Mouse (Mus musculus): ENCODE data around the gene Parp16. TPM values are rescaled to one million over a fixed set of nuclear protein-coding genes. Genes with fewer than 3 reads are reported as not detected.
"Not testable (repeated sequence)": the region's sequence is repeated elsewhere in the genome, so short reads cannot be mapped to it uniquely, and the experiment has no call there.

The Parp16 gene
- polyA plus RNA-seq, 1 experiment from 2014 or later = 8.1 TPM

DNA sequence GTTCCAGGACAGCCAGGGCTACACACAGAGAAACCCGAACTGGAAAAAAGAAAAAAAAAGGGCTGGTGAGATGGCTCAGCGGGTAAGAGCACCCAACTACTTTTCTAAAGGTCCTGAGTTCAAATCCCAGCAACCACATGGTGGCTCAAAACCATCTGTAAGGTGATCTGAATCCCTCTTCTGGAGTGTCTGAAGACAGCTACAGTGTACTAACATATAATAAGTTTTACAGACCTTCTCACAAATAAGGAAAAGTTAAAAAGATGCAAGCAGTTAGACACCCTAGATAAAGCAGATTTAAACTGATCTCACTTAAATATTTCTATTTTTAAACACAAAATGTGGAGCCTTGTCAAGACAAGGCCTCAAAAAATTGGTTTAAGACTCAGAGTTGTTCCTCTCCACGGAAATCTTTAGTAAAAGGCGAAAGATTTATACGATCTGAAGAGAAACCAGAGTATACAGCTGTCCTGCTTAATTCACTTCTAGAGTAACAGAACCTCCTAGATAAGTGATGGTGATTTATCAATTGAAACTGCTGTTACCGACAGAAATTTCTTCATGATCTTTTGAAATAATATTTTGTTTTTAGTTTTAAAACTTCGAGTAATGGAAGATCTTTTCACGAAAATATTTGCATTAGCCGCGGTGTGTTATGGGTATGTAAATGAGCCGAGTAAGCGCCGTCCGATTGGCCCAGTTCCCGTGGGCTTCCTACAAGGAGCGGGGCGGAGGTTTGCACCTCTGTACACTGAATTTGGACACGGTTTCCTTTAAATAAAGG lies 6.4 kb downstream of the Parp16 start:
- peak overlapping the region; percentile 34 for H3K9ac ChIP-seq
- H3K4me3 ChIP-seq = peak overlapping the region; percentile 37
- H3K36me3 ChIP-seq = no peaks in the 10 kb centered on the region
- peak overlapping the region; percentile 81 for H3K27ac ChIP-seq (replicated peaks)
- no peaks in the 10 kb centered on the region for H3K9me3 ChIP-seq
- H3K27me3 ChIP-seq = no peaks in the 10 kb centered on the region
- peak overlapping the region; percentile 50 for H3K4me2 ChIP-seq
- peak; percentile 91 for ATAC-seq (ENCODE audit: low FRiP score, low read depth)
- peaks cover 4% of the 10 kb centered on the region; the same call in 1 of the 2 replicates for H3K4me1 ChIP-seq (replicated peaks)
- under 1% methylated on average over 18 of the region's 18 CpGs for WGBS

GRCm38 (mm10) chr9:65202165-65202754 lies 7.1 kb downstream of the Parp16 start:
- peak overlapping the region; percentile 81 for H3K27ac ChIP-seq (replicated peaks)
- no peaks in the 10 kb centered on the region for H3K4me1 ChIP-seq (replicated peaks)
- WGBS = 11% methylated on average over 11 of the region's 11 CpGs
- H3K4me2 ChIP-seq = peak overlapping the region; percentile 50
- no peaks in the 10 kb centered on the region for H3K36me3 ChIP-seq
- no peaks in the 10 kb centered on the region for H3K27me3 ChIP-seq
- peak overlapping the region; percentile 34 for H3K9ac ChIP-seq
- ATAC-seq (ENCODE audit: low FRiP score, low read depth) = peak; percentile 29; the same call in 1 of the 2 replicates
- H3K4me3 ChIP-seq = peak overlapping the region; percentile 37
- H3K9me3 ChIP-seq = no peaks in the 10 kb centered on the region

DNA sequence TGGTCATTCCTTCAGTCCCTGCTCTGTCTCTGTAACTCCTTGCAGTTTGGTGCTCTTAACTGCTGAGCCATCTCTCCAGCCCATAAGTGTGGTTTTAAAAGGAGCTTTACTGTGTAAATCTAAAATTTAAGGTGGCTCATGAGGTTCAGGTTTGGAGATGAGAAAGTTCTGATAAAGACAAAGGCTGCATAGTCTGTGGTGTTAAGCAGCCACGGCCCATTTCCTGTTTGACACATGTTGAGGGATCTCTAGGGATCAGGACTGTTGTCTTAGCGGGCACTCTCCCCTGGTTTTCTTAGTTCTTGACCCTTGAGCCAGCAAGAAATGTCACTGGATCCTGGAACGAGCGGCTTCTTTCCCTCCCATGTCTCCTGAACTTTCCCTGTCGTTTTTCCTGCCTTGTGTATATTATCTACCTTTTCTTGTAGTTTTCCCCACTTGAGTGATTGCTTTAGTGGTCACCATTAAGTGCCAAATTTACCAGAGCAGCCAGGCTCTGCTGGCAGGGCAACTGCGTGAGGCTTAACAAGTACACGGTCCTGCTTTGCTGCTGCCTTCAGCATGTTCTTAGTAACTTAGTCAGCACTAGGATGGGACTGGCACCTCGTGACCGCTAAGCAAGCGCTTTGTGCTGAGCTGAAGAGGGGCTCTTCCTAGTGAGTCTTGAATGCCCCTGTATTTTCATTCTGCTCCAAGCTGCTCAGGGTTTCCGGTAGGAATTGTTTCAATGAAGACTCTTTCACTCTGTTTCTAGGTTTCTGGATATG lies 10.1 kb downstream of the Parp16 start:
- Histone ChIP-seq H3K4me3 (no peak overlapping the region), H3K36me3 (no peaks in the 10 kb centered on the region), H3K27me3 (no peaks in the 10 kb centered on the region), H3K27ac (replicated peaks) (no peak overlapping the region), H3K4me2 (no peak overlapping the region), H3K4me1 (replicated peaks) (no peaks in the 10 kb centered on the region), H3K9me3 (no peaks in the 10 kb centered on the region), H3K9ac (no peak overlapping the region)
- WGBS = 70% methylated on average over 11 of the region's 11 CpGs
- no peak for ATAC-seq (ENCODE audit: low FRiP score, low read depth)

GRCm38 (mm10) chr9:65207041-65207815 lies 12.1 kb downstream of the Parp16 start:
- not testable (repeated sequence) for H3K9ac ChIP-seq; H3K9me3 ChIP-seq; ATAC-seq (ENCODE audit: low FRiP score, low read depth)

GRCm38 (mm10) chr9:65208293-65209179 lies 13.4 kb downstream of the Parp16 start:
- Histone ChIP-seq H3K27me3 (no peaks in the 10 kb centered on the region), H3K27ac (replicated peaks) (no peak overlapping the region), H3K9me3 (no peaks in the 10 kb centered on the region), H3K4me2 (no peak overlapping the region), H3K9ac (no peak overlapping the region), H3K36me3 (no peaks in the 10 kb centered on the region), H3K4me1 (replicated peaks) (no peaks in the 10 kb centered on the region), H3K4me3 (no peak overlapping the region)
- WGBS = 88% methylated on average over 32 of the region's 32 CpGs
- ATAC-seq (ENCODE audit: low FRiP score, low read depth) = no peak

More at GRCm38 (mm10) chr9:65207041-65207815, 12.1 kb downstream of the Parp16 start:
- not testable (repeated sequence) for H3K4me3 ChIP-seq; H3K4me2 ChIP-seq; H3K27ac ChIP-seq (replicated peaks); H3K27me3 ChIP-seq; H3K4me1 ChIP-seq (replicated peaks); H3K36me3 ChIP-seq
- WGBS = 94% methylated on average over 9 of the region's 9 CpGs

GRCm38 (mm10) chr9:65211598-65211997 lies 16.4 kb downstream of the Parp16 start:
- WGBS = 32% methylated on average over 1 of the region's 1 CpGs
- ATAC-seq (ENCODE audit: low FRiP score, low read depth) = no peak
- H3K4me2 ChIP-seq = no peak overlapping the region
- H3K9ac ChIP-seq = no peak overlapping the region
- H3K27ac ChIP-seq (replicated peaks) = no peak overlapping the region
- no peak overlapping the region for H3K4me3 ChIP-seq
- peaks cover 18% of the 10 kb centered on the region for H3K4me1 ChIP-seq (replicated peaks)
- no peaks in the 10 kb centered on the region for H3K36me3 ChIP-seq
- no peaks in the 10 kb centered on the region for H3K9me3 ChIP-seq
- H3K27me3 ChIP-seq = no peaks in the 10 kb centered on the region

DNA sequence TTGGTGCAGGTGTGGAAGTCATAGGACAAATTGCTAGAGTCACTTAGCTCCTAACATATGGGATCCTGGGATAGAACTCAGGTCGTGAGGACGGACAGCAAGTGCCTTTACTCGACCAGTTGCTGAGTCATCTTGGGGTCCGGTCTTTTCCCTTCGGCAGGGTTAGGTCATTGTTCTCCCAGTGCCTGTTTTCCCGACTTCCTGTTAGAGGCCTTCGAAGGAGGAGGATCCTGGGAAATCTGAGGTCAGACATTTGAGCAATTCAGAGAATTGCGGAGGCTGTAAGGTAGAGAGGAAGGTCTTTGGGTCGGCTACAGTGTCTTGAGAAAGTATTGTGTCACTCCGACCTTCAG lies 19.2 kb downstream of the Parp16 start:
- Histone ChIP-seq H3K4me1 (replicated peaks) (peaks cover 18% of the 10 kb centered on the region), H3K4me2 (peak overlapping the region; percentile 72), H3K27me3 (no peaks in the 10 kb centered on the region), H3K36me3 (no peaks in the 10 kb centered on the region), H3K27ac (replicated peaks) (peak overlapping the region; percentile 91), H3K9me3 (no peaks in the 10 kb centered on the region), H3K4me3 (peak overlapping the region; percentile 64), H3K9ac (peak overlapping the region; percentile 78; the same call in 1 of the 2 replicates)
- ATAC-seq (ENCODE audit: low FRiP score, low read depth) = no peak
- 17% methylated on average over 10 of the region's 10 CpGs for WGBS

DNA sequence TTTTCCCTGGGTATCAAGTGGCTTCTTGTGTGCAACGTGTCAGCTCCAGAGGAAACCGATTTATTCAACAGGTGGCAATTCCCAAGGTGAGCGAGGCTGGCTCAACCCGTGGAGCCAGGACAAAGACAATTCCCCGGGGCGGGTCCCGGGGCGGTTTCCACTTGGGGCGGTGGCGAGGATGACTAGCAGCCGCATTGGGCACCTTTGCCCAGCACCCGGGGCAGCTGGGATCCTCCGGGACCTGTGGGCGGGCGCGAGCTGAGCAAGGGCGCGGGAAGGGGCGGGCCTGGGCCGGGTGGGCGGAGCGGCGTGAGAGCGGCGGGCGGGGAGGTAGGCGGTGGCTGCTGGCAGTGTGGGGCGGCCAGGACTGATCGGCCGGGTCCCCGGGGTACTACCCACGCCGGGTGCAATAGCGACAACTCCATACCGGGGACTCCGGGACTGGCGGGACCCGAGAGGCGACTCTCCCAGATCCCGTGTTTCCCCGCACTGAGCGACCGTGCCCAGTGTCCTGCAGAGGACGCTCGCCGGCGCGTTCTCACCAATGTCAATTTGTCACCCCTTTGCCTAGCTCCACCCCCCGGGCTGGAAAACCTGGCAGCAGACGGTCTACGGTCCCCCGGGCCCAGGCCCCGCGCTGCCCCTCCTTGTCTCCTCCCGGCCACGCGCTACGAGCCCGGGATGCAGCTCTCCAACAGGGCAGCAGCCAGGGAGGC lies 19.8 kb downstream of the Parp16 start:
- Histone ChIP-seq H3K36me3 (no peaks in the 10 kb centered on the region), H3K9ac (peak overlapping the region; percentile 78), H3K27me3 (no peaks in the 10 kb centered on the region), H3K27ac (replicated peaks) (peak overlapping the region; percentile 91), H3K4me3 (peak overlapping the region; percentile 64), H3K9me3 (no peaks in the 10 kb centered on the region), H3K4me2 (peak overlapping the region; percentile 72), H3K4me1 (replicated peaks) (peaks cover 18% of the 10 kb centered on the region)
- WGBS = under 1% methylated on average over 55 of the region's 59 CpGs
- ATAC-seq (ENCODE audit: low FRiP score, low read depth) = peak; percentile 96

- Histone ChIP-seq H3K27me3 (no peaks in the 10 kb centered on the region), H3K27ac (replicated peaks) (peak overlapping the region; percentile 91), H3K36me3 (no peaks in the 10 kb centered on the region), H3K9me3 (no peaks in the 10 kb centered on the region), H3K9ac (peak overlapping the region; percentile 78), H3K4me2 (peak overlapping the region; percentile 72), H3K4me3 (peak overlapping the region; percentile 64), H3K4me1 (replicated peaks) (peaks cover 18% of the 10 kb centered on the region)
- WGBS = 10% methylated on average over 31 of the region's 31 CpGs
- ATAC-seq (ENCODE audit: low FRiP score, low read depth) = no peak; the same call in 1 of the 2 replicates
Observed at GRCm38 (mm10) chr9:65215494-65216126, 20.5 kb downstream of the Parp16 start.

DNA sequence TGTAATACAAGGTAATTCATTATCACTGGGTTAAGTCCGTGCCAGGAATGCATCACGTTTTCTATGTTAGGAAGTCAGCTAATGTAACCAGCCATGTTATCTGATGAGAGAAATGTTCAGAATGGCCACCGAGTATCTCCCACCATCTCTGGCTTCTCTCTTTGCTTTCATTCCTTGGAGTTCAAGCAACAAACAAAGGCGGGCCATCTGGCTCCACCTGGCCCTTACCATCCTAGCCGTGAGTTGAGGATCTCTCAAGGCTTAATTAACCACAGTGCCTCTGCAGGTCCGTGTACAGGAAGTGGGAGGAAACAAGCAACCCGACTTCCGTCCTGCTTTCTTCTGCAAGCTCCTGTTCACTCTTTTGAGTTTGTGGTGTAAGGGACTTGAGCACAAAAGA lies 21.8 kb downstream of the Parp16 start:
- Histone ChIP-seq H3K36me3 (no peaks in the 10 kb centered on the region), H3K9ac (no peak overlapping the region), H3K27ac (replicated peaks) (no peak overlapping the region), H3K27me3 (no peaks in the 10 kb centered on the region), H3K9me3 (no peaks in the 10 kb centered on the region), H3K4me2 (no peak overlapping the region), H3K4me1 (replicated peaks) (peaks cover 18% of the 10 kb centered on the region), H3K4me3 (no peak overlapping the region)
- ATAC-seq (ENCODE audit: low FRiP score, low read depth) = no peak
- 74% methylated on average over 8 of the region's 8 CpGs for WGBS
